In genomic region chrX:11550164-11550851, GRCm38 (mm10) we compare ENCODE assay signal across 8 mouse cellular contexts.
DNase-seq lines count a peak whose midpoint lies in the region; ATAC-seq lines count a peak whose summit lies in the region.

No protein-coding gene starts in this region.

- H3K4me1 ChIP-seq in lung, embryonic 16.5 days (replicated peaks; ENCODE audit: control insufficient read depth, insufficient read depth, low read length) = peaks cover 13% of the 10 kb centered on the region
- H3K4me1 ChIP-seq in hindbrain, embryonic 11.5 days (replicated peaks; ENCODE audit: control insufficient read depth, insufficient read depth, low read length) = no peaks in the 10 kb centered on the region
- peaks cover 26% of the 10 kb centered on the region for H3K4me1 ChIP-seq in neural tube, embryonic 15.5 days

- H3K9me3 ChIP-seq in lung, embryonic 16.5 days (ENCODE audit: control insufficient read depth, low read length) = no peaks in the 10 kb centered on the region
- H3K9me3 ChIP-seq in hindbrain, embryonic 11.5 days (ENCODE audit: control insufficient read depth, low read length) = no peaks in the 10 kb centered on the region
- H3K9me3 ChIP-seq in neural tube, embryonic 15.5 days (replicated peaks) = no peaks in the 10 kb centered on the region

- WGBS in lung, embryonic 16.5 days = 19% methylated on average over 12 of the region's 12 CpGs
- 21% methylated on average over 12 of the region's 12 CpGs for WGBS in hindbrain, embryonic 11.5 days
- WGBS in neural tube, embryonic 15.5 days = 20% methylated on average over 12 of the region's 12 CpGs

- no peaks in the 10 kb centered on the region for H3K36me3 ChIP-seq in lung, embryonic 16.5 days (ENCODE audit: control insufficient read depth, insufficient read depth, low read length)
- no peaks in the 10 kb centered on the region for H3K36me3 ChIP-seq in hindbrain, embryonic 11.5 days (ENCODE audit: control insufficient read depth, insufficient read depth, low read length)
- H3K36me3 ChIP-seq in neural tube, embryonic 15.5 days = no peaks in the 10 kb centered on the region

- H3K4me3 ChIP-seq in lung, embryonic 16.5 days (ENCODE audit: low read length) = no peak overlapping the region
- no peak overlapping the region for H3K4me3 ChIP-seq in hindbrain, embryonic 11.5 days (ENCODE audit: low read depth, low read length)
- H3K4me3 ChIP-seq in neural tube, embryonic 15.5 days (replicated peaks) = no peak overlapping the region

- peak; percentile 21 to 47 for DNase-seq in cerebellum, postnatal 4 days (ENCODE audit: low spot score in 2 of 2)
- no peak for DNase-seq in cerebellum, adult 11-12 months
- DNase-seq in lung, adult 18-20 months = no peak
- peak; percentile 51 for DNase-seq in hindbrain, embryonic 11.5 days (ENCODE audit: low spot score)
- no peak for DNase-seq in frontal cortex, postnatal 25 days (ENCODE audit: low spot score in 2 of 2)
- no peak for DNase-seq in spleen, postnatal 36 days (ENCODE audit: low spot score in 2 of 2)

- no peak overlapping the region for H3K27ac ChIP-seq in lung, embryonic 16.5 days (ENCODE audit: low read length)
- no peak overlapping the region for H3K27ac ChIP-seq in hindbrain, embryonic 11.5 days (ENCODE audit: low read depth, low read length)
- H3K27ac ChIP-seq in neural tube, embryonic 15.5 days (replicated peaks) = no peak overlapping the region

- peaks cover 4% of the 10 kb centered on the region; the same call in 1 of the 2 replicates for H3K27me3 ChIP-seq in lung, embryonic 16.5 days (ENCODE audit: control insufficient read depth, insufficient read depth, low read depth, low read length)
- H3K27me3 ChIP-seq in hindbrain, embryonic 11.5 days (ENCODE audit: control insufficient read depth, insufficient read depth, low read length) = peaks cover 2% of the 10 kb centered on the region; the same call in 1 of the 2 replicates
- 0 out of 2 replicates have a peak, but pooled peaks cover 8% of the 10 kb centered on the region for H3K27me3 ChIP-seq in neural tube, embryonic 15.5 days (replicated peaks)

- H3K4me2 ChIP-seq in lung, embryonic 16.5 days (ENCODE audit: low read depth, low read length) = peak overlapping the region; percentile 1; the same call in 1 of the 2 replicates
- no peak overlapping the region for H3K4me2 ChIP-seq in hindbrain, embryonic 11.5 days (replicated peaks; ENCODE audit: low read depth, low read length)
- H3K4me2 ChIP-seq in neural tube, embryonic 15.5 days = peak overlapping the region; percentile 13; the same call in 1 of the 2 replicates

- peak; percentile 57 for ATAC-seq in lung, embryonic 16.5 days (ENCODE audit: low read depth)
- peak; percentile 67; the same call in 1 of the 2 replicates for ATAC-seq in hindbrain, embryonic 11.5 days (ENCODE audit: low FRiP score)
- peak; percentile 83 for ATAC-seq in neural tube, embryonic 15.5 days (ENCODE audit: low FRiP score)

- H3K9ac ChIP-seq in lung, embryonic 16.5 days (ENCODE audit: low read length) = no peak overlapping the region
- no peak overlapping the region for H3K9ac ChIP-seq in hindbrain, embryonic 11.5 days (ENCODE audit: low read depth, low read length)
- H3K9ac ChIP-seq in neural tube, embryonic 15.5 days (replicated peaks) = no peak overlapping the region

Comparison
In these comparisons a context has a peak if more than half of its experiments do, and no peak if none do; other contexts are left out.
1. DNase-seq: peak in cerebellum, postnatal 4 days (2 of 2) and hindbrain, embryonic 11.5 days (single experiment); none in cerebellum, adult 11-12 months (single experiment), lung, adult 18-20 months (0 of 2), frontal cortex, postnatal 25 days (0 of 2) and spleen, postnatal 36 days (0 of 2).
2. Peak in every context shown above with its lines, with median percentiles within 50 percentile points of each other: ATAC-seq.